Mouse (Mus musculus): Measurements from ENCODE around the gene Lrmp.
A peak's percentile ranks its signal among the peaks of the same experiment; 100 is the strongest.

Lrmp gene

GRCm38 (mm10) chr6:145202432-145203125 is 87.1 kb downstream of the Lrmp start:
- DNase-seq (ENCODE audit: low spot score in 2 of 2): no peak

DNA sequence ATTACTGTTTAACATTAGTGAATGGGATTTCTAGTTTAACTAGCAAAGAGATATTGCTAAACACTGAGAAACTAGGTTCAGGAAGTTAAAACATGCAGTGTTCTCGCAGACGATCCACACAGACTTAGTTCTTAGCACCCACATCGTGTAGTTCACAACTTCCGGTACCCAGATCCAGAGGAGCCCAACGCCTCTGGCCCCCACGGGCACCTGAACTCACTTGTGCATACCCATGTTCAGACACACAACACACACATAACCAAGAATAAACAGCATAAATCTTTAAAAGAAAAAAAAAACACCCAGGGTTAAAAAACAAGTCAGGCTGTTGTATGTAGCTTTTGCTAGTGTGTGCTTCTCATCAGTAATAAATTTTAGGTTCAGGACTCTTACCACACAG is 89.0 kb downstream of the Lrmp start:
- no peak for DNase-seq (ENCODE audit: low spot score in 2 of 2)

- no peak for DNase-seq (ENCODE audit: low spot score in 2 of 2)
Measured at GRCm38 (mm10) chr6:145205142-145205541, 89.7 kb downstream of the Lrmp start.

GRCm38 (mm10) chr6:145210056-145210680 is 94.7 kb downstream of the Lrmp start:
- DNase-seq (ENCODE audit: low spot score in 2 of 2): no peak

- DNase-seq (ENCODE audit: low spot score in 2 of 2): peak; percentile 98 to 99
Measured at GRCm38 (mm10) chr6:145210816-145211338, 95.4 kb downstream of the Lrmp start, which contains the start of the genes Casc1 and Etfrf1. Gene Casc1 (minus strand): TSS chr6:145211005. Gene Etfrf1 (plus strand): TSS chr6:145211134.

DNA sequence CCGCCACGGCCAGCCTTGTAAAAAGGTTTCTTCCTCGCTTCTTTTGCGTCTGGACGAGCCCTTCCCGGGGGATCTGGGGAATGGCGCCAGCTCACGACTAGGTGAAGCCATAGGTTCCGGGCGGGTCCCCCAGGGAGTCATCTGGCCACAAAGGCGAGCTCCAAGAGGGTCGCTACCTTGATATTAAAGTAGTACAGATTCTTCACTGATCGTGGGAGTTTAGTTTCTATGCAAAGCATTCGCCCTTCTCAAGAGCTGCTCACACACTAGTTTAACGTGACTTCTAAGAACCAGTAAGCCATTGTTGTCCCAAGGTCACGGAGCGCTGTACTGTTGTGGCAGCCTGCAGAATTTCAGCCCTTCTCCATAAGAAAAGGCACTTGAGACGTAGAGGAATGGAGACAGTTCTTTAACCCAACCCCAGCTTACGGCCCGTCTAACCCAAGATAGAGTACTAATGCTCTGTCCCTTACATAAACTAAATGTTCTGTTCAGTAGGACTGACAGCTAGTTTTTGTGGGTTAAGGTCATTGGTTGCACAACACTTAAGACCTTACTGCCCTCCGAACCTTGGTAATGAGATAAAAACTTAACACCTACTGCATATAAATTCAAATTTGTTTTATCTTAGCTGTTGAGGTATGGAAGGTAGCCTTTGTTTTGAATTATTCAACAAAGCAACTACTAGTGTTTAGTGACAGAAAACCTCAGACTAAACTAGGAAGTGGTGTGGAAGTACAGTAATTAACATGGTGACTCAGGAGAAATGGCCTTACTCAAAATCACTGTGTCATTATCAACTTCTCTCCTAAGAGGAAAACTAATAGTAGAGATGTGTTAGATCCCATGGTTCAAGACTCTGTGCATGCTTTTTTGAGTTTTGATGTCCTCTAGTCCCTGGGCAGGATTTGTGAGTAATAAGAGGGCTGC is 96.2 kb downstream of the Lrmp start:
- DNase-seq (ENCODE audit: low spot score in 2 of 2): no peak

DNA sequence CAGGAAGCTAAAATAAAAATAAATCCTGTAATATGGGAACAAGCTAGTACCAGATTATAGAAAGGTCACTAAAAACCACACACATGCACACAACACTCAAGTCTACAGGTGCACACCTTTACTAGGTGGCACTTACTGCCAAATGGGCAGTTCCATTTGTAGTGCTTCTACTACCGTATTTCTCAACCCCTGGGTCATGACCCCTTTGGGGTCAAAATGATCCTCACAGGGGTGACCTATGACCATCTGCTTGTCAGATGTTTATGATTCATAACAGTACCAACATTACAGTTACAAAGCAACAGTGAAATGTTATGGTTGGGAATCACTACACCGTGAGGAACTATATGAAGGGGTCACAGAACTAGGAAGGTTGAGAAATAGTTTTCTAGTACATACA is 98.5 kb downstream of the Lrmp start:
- no peak for DNase-seq (ENCODE audit: low spot score in 2 of 2)

- DNase-seq (ENCODE audit: low spot score in 2 of 2): no peak
Measured at GRCm38 (mm10) chr6:145215826-145216225, 100.4 kb downstream of the Lrmp start.

GRCm38 (mm10) chr6:145224246-145224645 is 108.8 kb downstream of the Lrmp start:
- DNase-seq (ENCODE audit: low spot score in 2 of 2): no peak

Measured in right cerebral cortex, adult 2 months (tissue).